Mouse (Mus musculus) neural tube, embryonic 14.5 days (tissue): ENCODE results near the gene Tap2. TPM values are rescaled to one million over a fixed set of nuclear protein-coding genes. Genes with fewer than 3 reads are reported as not detected.
A peak's percentile ranks its signal among the peaks of the same experiment; 100 is the strongest.

ENCODE experiments used
- ATAC-seq: fragments of 200-750 bp; cut with Nextera tagmentation; 2 replicates; pipeline ENCODE4 v1.8.0; 2017; ENCODE audit warnings: low read depth, mild to moderate bottlenecking, moderate TSS enrichment, moderate library complexity
- H3K27ac ChIP-seq: fragments of 300-500 bp; sonication (generic); 2 replicates; pipeline ENCODE4 v1.5.1; 2014; ENCODE audit warnings: low read depth, mild to moderate bottlenecking, control low read depth, low read length, moderate library complexity, mixed read lengths
- H3K27me3 ChIP-seq: fragments of 300-500 bp; sonication (generic); 2 replicates; pipeline ENCODE4 v1.6.1; 2014; ENCODE audit warnings: low read length; ENCODE audit not compliant: control insufficient read depth, insufficient read depth
- H3K36me3 ChIP-seq: fragments of 300-500 bp; sonication (generic); 2 replicates; pipeline ENCODE4 v1.6.1; 2014; ENCODE audit warnings: low read length, mixed read lengths; ENCODE audit not compliant: control insufficient read depth, insufficient read depth
- H3K4me1 ChIP-seq: fragments of 300-500 bp; sonication (generic); 2 replicates; pipeline ENCODE4 v1.6.1; 2014; ENCODE audit warnings: low read length; ENCODE audit not compliant: control insufficient read depth, insufficient read depth
- H3K4me2 ChIP-seq: fragments of 300-500 bp; sonication (generic); 2 replicates; pipeline ENCODE4 v1.6.1; 2014; ENCODE audit warnings: mild to moderate bottlenecking, low read depth, low read length, control low read depth
- H3K4me3 ChIP-seq: fragments of 300-500 bp; sonication (generic); 2 replicates; pipeline ENCODE4 v1.5.1; 2014; ENCODE audit warnings: low read depth, low read length, control low read depth, mixed read lengths
- H3K9ac ChIP-seq: fragments of 300-500 bp; sonication (generic); replicated peaks from 2 replicates; pipeline ENCODE4 v1.6.1; 2014; ENCODE audit warnings: low read depth, mild to moderate bottlenecking, control low read depth, low read length, mixed read lengths
- H3K9me3 ChIP-seq: fragments of 300-500 bp; sonication (generic); 2 replicates; pipeline ENCODE4 v1.6.1; 2016; ENCODE audit warnings: low read length; ENCODE audit not compliant: control insufficient read depth
- WGBS: fragments of 180-500 bp; shearing (Covaris S2); extraction: QIAGEN DNeasy Blood & Tissue Kit; methylation state at CpG from one replicate; pipeline ENCODE4 v1.1.7; 2014; 5-methylcytosine and 5-hydroxymethylcytosine counted together
- polyA plus RNA-seq: library from polyadenylated mRNA; unstranded; fragments of >200 nt; fragmentation: Nextera tagmentation; extraction: Ambion mirVana; gene quantifications from 2 replicates; pipeline ENCODE4 v1.2.1, GENCODE M21; 2014

The Tap2 gene
- polyA plus RNA-seq, 1 experiment from 2014 or later = 0.90 TPM

GRCm38 (mm10) chr17:34199050-34199619, 4.2 kb upstream of the Tap2 start:
- Histone ChIP-seq H3K4me3 (no peak overlapping the region), H3K4me2 (no peak overlapping the region), H3K4me1 (0 out of 2 replicates have a peak, but pooled peaks cover 4% of the 10 kb centered on the region), H3K9ac (no peak overlapping the region), H3K36me3 (no peaks in the 10 kb centered on the region), H3K27me3 (peaks cover 36% of the 10 kb centered on the region), H3K27ac (no peak overlapping the region), H3K9me3 (no peaks in the 10 kb centered on the region)
- WGBS = 62% methylated on average over 12 of the region's 12 CpGs
- no peak for ATAC-seq

- H3K27me3 ChIP-seq = peaks cover 34% of the 10 kb centered on the region
Observed at GRCm38 (mm10) chr17:34200047-34200446, 3.3 kb upstream of the Tap2 start.

GRCm38 (mm10) chr17:34200772-34201505, 2.4 kb upstream of the Tap2 start:
- ATAC-seq = no peak
- WGBS = 85% methylated on average over 16 of the region's 16 CpGs
- Histone ChIP-seq H3K4me3 (no peak overlapping the region), H3K9ac (no peak overlapping the region), H3K27ac (no peak overlapping the region), H3K9me3 (no peaks in the 10 kb centered on the region), H3K36me3 (no peaks in the 10 kb centered on the region), H3K27me3 (peaks cover 35% of the 10 kb centered on the region), H3K4me1 (0 out of 2 replicates have a peak, but pooled peaks cover 4% of the 10 kb centered on the region), H3K4me2 (no peak overlapping the region)

More at GRCm38 (mm10) chr17:34200047-34200446, 3.3 kb upstream of the Tap2 start:
- Histone ChIP-seq H3K9me3 (no peaks in the 10 kb centered on the region), H3K4me2 (no peak overlapping the region), H3K36me3 (no peaks in the 10 kb centered on the region), H3K9ac (no peak overlapping the region), H3K4me3 (no peak overlapping the region), H3K27ac (no peak overlapping the region), H3K4me1 (0 out of 2 replicates have a peak, but pooled peaks cover 4% of the 10 kb centered on the region)
- ATAC-seq = no peak
- 89% methylated on average over 10 of the region's 10 CpGs for WGBS

- Histone ChIP-seq H3K27ac (no peak overlapping the region), H3K4me1 (0 out of 2 replicates have a peak, but pooled peaks cover 4% of the 10 kb centered on the region), H3K36me3 (no peaks in the 10 kb centered on the region), H3K9ac (no peak overlapping the region), H3K9me3 (no peaks in the 10 kb centered on the region), H3K4me3 (no peak overlapping the region), H3K4me2 (no peak overlapping the region), H3K27me3 (peaks cover 29% of the 10 kb centered on the region)
- no peak for ATAC-seq
- 74% methylated on average over 7 of the region's 7 CpGs for WGBS
Observed at GRCm38 (mm10) chr17:34201506-34202055, 1.7 kb upstream of the Tap2 start.

GRCm38 (mm10) chr17:34202760-34203442, 426 bp upstream of the Tap2 start:
- Histone ChIP-seq H3K27ac (no peak overlapping the region), H3K27me3 (peaks cover 25% of the 10 kb centered on the region), H3K9me3 (no peaks in the 10 kb centered on the region), H3K4me1 (0 out of 2 replicates have a peak, but pooled peaks cover 2% of the 10 kb centered on the region), H3K36me3 (no peaks in the 10 kb centered on the region), H3K9ac (no peak overlapping the region), H3K4me2 (no peak overlapping the region), H3K4me3 (no peak overlapping the region)
- no peak for ATAC-seq
- 86% methylated on average over 4 of the region's 4 CpGs for WGBS

- peak overlapping the region; percentile 44; the same call in 1 of the 2 replicates for H3K9ac ChIP-seq
- H3K27me3 ChIP-seq = peaks cover 10% of the 10 kb centered on the region; the same call in 1 of the 2 replicates
- peak overlapping the region; percentile 70 for H3K4me2 ChIP-seq
- no peak overlapping the region for H3K27ac ChIP-seq
- no peaks in the 10 kb centered on the region for H3K4me1 ChIP-seq
- ATAC-seq = 0 out of 2 replicates have a peak, but pooled peaks have one; percentile 49
- no peaks in the 10 kb centered on the region for H3K9me3 ChIP-seq
- under 1% methylated on average over 44 of the region's 44 CpGs for WGBS
- no peaks in the 10 kb centered on the region for H3K36me3 ChIP-seq
- peak overlapping the region; percentile 52 for H3K4me3 ChIP-seq
Observed at GRCm38 (mm10) chr17:34204303-34205010, 1.1 kb downstream of the Tap2 start.

GRCm38 (mm10) chr17:34205021-34205745, 1.9 kb downstream of the Tap2 start:
- peaks cover 10% of the 10 kb centered on the region; the same call in 1 of the 2 replicates for H3K27me3 ChIP-seq
- peak overlapping the region; percentile 25; the same call in 1 of the 2 replicates for H3K9ac ChIP-seq
- no peaks in the 10 kb centered on the region for H3K9me3 ChIP-seq
- WGBS = 15% methylated on average over 18 of the region's 18 CpGs
- H3K4me1 ChIP-seq = no peaks in the 10 kb centered on the region
- peak overlapping the region; percentile 70 for H3K4me2 ChIP-seq
- H3K36me3 ChIP-seq = no peaks in the 10 kb centered on the region
- H3K27ac ChIP-seq = no peak overlapping the region
- H3K4me3 ChIP-seq = peak overlapping the region; percentile 52
- no peak for ATAC-seq

- Histone ChIP-seq H3K4me1 (no peaks in the 10 kb centered on the region), H3K9ac (no peak overlapping the region), H3K27me3 (peaks cover 10% of the 10 kb centered on the region; the same call in 1 of the 2 replicates), H3K9me3 (no peaks in the 10 kb centered on the region), H3K4me2 (no peak overlapping the region), H3K27ac (no peak overlapping the region), H3K4me3 (no peak overlapping the region), H3K36me3 (no peaks in the 10 kb centered on the region)
- WGBS = 26% methylated on average over 9 of the region's 9 CpGs
- ATAC-seq = no peak
Observed at GRCm38 (mm10) chr17:34205746-34206176, 2.4 kb downstream of the Tap2 start.
